Mouse (Mus musculus) retina, adult 2 months (tissue): Measurements from ENCODE around the gene Gm10203.
A peak's percentile ranks its signal among the peaks of the same experiment; 100 is the strongest.
"Not testable (repeated sequence)": the region's sequence is repeated elsewhere in the genome, so short reads cannot be mapped to it uniquely, and the experiment has no call there.

Source experiments
- DNase-seq: peaks from one replicate; pipeline ENCODE4 v3.0.0-alpha.2; 2012; ENCODE audit warnings: low read depth, low spot score

Gene Gm10203

GRCm38 (mm10) chr6:149134391-149135150 is 4.6 kb downstream of the Gm10203 start:
- no peak for DNase-seq

- DNase-seq = no peak
These were observed 5.7 kb downstream of the Gm10203 start for GRCm38 (mm10) chr6:149135631-149136030.

- no peak for DNase-seq
These were observed 8.0 kb downstream of the Gm10203 start for GRCm38 (mm10) chr6:149137936-149138335.

DNA sequence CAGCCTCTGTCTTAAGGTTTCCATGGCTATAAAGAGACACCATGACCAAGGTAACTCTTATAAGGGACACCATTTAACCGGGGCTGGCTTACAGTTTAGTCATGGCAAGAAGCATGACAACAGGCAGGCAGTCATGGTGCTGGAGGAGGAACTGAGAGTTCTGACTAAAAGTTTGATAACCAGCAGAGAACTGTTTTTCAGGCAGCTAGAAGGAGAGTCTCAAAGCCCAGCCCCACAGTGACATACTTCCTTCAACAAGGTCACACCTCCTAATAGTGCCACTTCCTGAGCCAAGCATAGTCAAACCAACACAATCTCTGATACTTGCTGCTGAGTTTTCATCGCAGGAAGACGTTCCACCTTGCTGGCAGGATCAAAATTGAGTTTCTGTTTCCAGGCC is 9.0 kb downstream of the Gm10203 start:
- DNase-seq = no peak

DNA sequence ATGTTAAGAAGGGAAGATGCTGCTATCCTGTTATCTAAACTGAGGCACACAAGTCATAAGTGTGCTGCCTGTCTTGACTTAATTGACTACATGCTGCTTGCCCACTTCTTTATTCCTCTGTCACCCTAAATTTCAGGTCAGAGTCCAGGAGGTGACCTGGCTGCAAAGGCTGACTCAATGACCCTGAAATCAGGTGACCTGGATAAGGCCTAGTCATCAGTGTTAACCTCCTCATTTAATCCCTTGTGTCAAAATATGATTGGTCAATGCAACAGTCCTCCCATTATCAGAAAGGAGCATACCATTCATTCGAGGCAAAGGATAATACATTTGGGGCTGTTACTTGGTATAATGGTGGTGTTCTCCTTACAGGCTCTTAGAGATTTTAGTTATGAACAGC is 9.5 kb downstream of the Gm10203 start, which contains the start of gene Etfbkmt:
Gene Etfbkmt, plus strand, starts transcription at position 379 of the 400 bp plus-strand sequence.
- no peak for DNase-seq

DNA sequence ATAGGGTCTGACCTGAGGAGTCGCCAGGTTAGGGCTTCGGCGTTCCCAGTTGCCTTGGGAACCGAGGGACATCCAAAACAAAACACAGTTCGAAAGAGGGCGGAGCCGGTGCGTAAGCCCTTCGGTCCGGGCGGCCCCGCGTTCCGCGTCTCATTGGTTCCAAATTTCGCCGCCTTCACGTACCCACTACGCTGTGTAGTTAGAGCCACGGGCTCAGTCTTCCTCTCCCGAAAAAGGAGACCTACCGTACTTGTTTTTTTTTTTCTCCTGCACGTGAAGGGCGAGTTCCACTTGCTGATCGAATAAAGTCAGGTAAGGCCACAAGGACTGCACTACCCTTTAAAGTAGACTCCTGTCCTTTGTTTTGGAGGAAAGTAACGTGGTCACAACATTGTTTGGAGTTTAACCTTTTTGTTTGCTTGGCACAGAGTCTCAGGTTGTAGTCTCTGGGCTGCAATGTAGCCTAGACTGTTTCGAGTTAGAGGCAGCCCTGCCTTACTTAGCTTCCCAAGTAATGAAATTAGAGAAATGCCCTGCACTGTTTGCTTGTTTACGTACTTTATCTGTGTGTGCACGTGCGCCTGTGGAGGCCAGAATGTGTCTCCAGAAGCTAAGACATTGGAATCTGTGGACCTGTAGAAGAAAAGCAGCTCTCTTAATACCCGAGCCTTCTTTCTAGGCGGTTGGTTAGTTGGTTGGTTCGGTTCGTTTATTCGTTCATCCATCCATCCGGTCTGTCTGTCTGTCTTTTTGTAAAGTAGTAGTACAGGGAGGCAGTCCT is 11.6 kb downstream of the Gm10203 start:
- peak; percentile 38 for DNase-seq

GRCm38 (mm10) chr6:149145143-149145542 is 15.2 kb downstream of the Gm10203 start:
- DNase-seq = no peak

DNA sequence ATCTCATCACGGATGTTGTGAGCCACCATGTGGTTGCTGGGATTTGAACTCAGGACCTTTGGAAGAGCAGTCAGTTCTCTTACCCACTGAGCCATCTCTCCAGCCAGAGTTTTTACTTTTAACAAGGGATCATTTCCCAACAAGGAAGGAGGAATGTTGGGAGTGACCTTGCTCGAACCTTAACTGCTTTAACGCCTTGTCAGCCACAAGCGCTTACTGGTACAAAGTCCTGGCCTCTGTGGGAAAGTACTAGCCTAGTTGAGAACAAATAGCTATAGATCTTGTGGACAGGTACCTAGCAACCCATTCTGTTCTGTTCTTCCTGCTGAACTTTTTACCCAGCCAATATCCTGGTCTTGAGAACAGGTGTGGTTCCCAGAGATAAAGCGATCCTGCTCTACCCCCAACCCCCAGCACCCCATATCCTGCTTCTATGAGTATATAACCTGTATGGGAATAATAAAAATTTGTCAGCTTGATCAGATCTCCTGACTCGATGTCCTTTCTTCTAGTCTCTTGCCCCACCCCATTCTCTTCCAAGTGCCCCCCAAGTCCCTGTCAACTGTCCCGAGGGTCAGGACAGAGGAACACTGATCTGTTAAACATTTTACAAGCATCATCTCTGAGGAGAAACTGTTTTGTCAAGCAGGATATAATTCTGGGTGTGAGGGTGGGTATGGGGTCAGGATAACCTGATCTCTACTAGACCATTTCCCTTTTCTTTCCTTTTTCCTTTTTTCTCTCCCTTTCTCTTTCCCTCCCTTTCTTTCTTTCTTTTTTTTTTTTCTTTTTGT is 18.7 kb downstream of the Gm10203 start:
- DNase-seq = no peak

GRCm38 (mm10) chr6:149152119-149152518 is 22.1 kb downstream of the Gm10203 start:
- DNase-seq = no peak

GRCm38 (mm10) chr6:149153473-149154115 is 23.6 kb downstream of the Gm10203 start:
- DNase-seq = no peak

- no peak for DNase-seq
These were observed 24.4 kb downstream of the Gm10203 start for GRCm38 (mm10) chr6:149154116-149155030.

GRCm38 (mm10) chr6:149155031-149155841 is 25.3 kb downstream of the Gm10203 start:
- DNase-seq = no peak

GRCm38 (mm10) chr6:149167038-149167437 is 37.1 kb downstream of the Gm10203 start:
- not testable (repeated sequence) for DNase-seq

DNA sequence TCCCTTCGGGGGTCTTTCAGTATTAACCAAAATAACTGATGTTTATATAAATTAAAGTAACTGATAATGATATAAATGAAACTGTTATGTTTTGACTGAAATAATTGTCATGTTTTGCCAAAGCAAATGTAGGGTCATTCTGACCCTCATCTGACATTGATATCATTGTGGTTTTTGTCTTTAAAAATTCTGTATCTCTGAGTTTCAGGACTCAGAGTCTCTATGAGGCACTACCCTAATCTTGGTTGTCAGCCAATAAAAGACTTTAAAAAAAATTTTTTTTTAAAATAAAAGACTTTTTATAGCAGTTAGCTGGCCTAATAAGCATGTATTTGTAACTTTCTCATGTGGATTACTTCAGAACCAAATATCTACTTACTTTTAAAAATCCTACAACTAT is 37.7 kb downstream of the Gm10203 start:
- no peak for DNase-seq

DNA sequence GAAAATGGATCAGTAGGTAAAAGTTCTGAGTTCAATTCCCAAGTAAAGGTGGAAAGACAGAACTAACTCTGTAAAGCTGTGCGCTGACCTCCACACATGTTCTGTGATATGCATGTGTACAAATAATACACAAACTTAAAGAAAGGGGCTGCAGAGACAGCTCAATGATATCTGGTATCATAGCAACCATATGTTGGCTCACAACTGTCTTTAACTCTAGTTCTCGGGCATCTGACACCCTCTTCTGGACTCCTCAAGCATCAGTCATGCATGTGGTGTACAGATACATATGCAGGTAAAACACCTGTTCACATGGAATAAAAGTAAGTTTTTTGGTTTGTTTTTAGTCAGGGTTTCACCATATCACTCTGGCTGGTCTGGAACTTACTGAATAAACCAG is 38.5 kb downstream of the Gm10203 start:
- no peak for DNase-seq

- not testable (repeated sequence) for DNase-seq
These were observed 40.0 kb downstream of the Gm10203 start for GRCm38 (mm10) chr6:149169965-149170364.

DNA sequence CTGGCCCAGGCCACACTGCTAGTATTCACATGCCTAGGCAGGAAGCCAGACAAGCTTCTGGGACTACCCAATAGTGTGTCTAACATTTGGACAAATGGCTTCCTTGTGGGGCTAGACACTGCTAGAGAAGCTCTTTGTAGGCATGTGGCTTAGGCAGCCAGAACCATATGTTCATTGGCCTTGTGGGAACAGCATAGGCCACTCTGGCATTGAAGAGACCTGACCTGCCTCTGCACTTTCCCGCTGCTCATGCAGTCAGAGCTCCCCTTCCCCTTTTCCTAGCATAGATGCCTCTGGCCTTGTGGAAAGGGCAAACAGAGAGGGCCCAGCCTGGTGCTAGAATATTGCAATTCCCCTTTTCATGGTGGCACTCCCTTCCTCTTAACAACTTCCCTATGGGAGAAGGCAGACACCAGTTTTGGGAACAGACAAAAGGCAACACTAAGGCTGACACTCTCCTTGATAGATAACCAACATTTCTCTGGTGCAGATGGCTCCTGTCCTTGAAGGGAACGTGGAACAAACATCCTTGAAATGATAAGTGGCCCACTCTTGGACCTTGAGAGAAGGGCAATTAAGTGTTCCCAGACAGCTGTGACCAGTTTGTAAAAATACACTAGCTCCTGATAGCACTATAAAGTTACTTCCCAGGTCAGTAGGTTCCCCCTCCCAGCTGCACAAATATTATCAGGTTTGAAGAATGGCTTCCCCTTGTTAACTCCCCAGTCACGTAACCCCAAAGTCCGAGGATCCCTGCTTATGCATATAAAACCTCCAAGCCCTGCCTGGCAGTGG is 44.1 kb downstream of the Gm10203 start:
- DNase-seq = no peak

GRCm38 (mm10) chr6:149174932-149175570 is 45.1 kb downstream of the Gm10203 start:
- DNase-seq = no peak
